Mouse (Mus musculus) cerebellum, postnatal 4 days (tissue): ENCODE data around the gene Scrt2.
"Not testable (repeated sequence)": the region's sequence is repeated elsewhere in the genome, so short reads cannot be mapped to it uniquely, and the experiment has no call there.

Experiments
- DNase-seq, 2 experiments: peaks; one replicate each; pipeline ENCODE4 v3.0.0; 2022; ENCODE audit warnings: low spot score in 2 of 2, mixed read lengths in 1 of 2

The Scrt2 gene

GRCm38 (mm10) chr2:152080685-152081541 lies at the start of gene Scrt2:
Gene Scrt2, plus strand, starts transcription at chr2:152081529.
- DNase-seq, result peak in 1 of 2 experiments; percentile 62

GRCm38 (mm10) chr2:152040101-152040500 lies 41.2 kb upstream of the Scrt2 start:
- no peak for DNase-seq

- peak in 1 of 2 experiments; percentile 33 for DNase-seq
Measured at GRCm38 (mm10) chr2:152047116-152048002, 34.0 kb upstream of the Scrt2 start.

- peak in 1 of 2 experiments; percentile 52 for DNase-seq
Measured at GRCm38 (mm10) chr2:152048003-152048980, 33.0 kb upstream of the Scrt2 start.

GRCm38 (mm10) chr2:152048981-152049441 lies 32.3 kb upstream of the Scrt2 start:
- DNase-seq, result no peak

GRCm38 (mm10) chr2:152049611-152050270 lies 31.6 kb upstream of the Scrt2 start:
- no peak for DNase-seq

- DNase-seq, result no peak
Measured at GRCm38 (mm10) chr2:152050316-152050715, 31.0 kb upstream of the Scrt2 start.

- no peak for DNase-seq
Measured at GRCm38 (mm10) chr2:152051985-152052384, 29.3 kb upstream of the Scrt2 start.

- peak in 1 of 2 experiments; percentile 78 for DNase-seq
Measured at GRCm38 (mm10) chr2:152055406-152055805, 25.9 kb upstream of the Scrt2 start.

GRCm38 (mm10) chr2:152056368-152057251 lies 24.7 kb upstream of the Scrt2 start:
- DNase-seq, result peak in 1 of 2 experiments; percentile 86

GRCm38 (mm10) chr2:152057252-152057563 lies 24.1 kb upstream of the Scrt2 start:
- peak in 1 of 2 experiments; percentile 36 for DNase-seq

- DNase-seq, result not testable (repeated sequence)
Measured at GRCm38 (mm10) chr2:152062817-152063216, 18.5 kb upstream of the Scrt2 start.

GRCm38 (mm10) chr2:152068660-152069433 lies 12.5 kb upstream of the Scrt2 start:
- no peak for DNase-seq

GRCm38 (mm10) chr2:152069434-152069786 lies 11.9 kb upstream of the Scrt2 start:
- DNase-seq, result no peak

GRCm38 (mm10) chr2:152069941-152070340 lies 11.4 kb upstream of the Scrt2 start:
- no peak for DNase-seq

GRCm38 (mm10) chr2:152074521-152074920 lies 6.8 kb upstream of the Scrt2 start:
- DNase-seq, result no peak

- no peak for DNase-seq
Measured at GRCm38 (mm10) chr2:152075294-152075889, 5.9 kb upstream of the Scrt2 start.

- no peak for DNase-seq
Measured at GRCm38 (mm10) chr2:152077337-152077736, 4.0 kb upstream of the Scrt2 start.
